In genomic region chr15:89373027-89373761, GRCm38 (mm10) we compare ENCODE assay signal across 8 mouse cellular contexts. TPM values are rescaled to one million over a fixed set of nuclear protein-coding genes. Genes with fewer than 3 reads are reported as not detected.
DNase-seq lines count a peak whose midpoint lies in the region; ATAC-seq and TF ChIP-seq lines count a peak whose summit lies in the region.

No protein-coding gene starts in this region.

- H3K4me2 ChIP-seq in kidney, embryonic 15.5 days, result peak overlapping the region; percentile 95
- H3K4me2 ChIP-seq in limb, embryonic 15.5 days, result peak overlapping the region; percentile 90
- H3K4me2 ChIP-seq in midbrain, postnatal 0 days (ENCODE audit: low read depth, low read length, poor library complexity, severe bottlenecking), result peak overlapping the region; percentile 84

- H3K27ac ChIP-seq in heart, embryonic 10.5 days, result peak overlapping the region; percentile 94
- peak overlapping the region; percentile 97 for H3K27ac ChIP-seq in kidney, embryonic 15.5 days
- peak overlapping the region; percentile 89 for H3K27ac ChIP-seq in limb, embryonic 15.5 days
- H3K27ac ChIP-seq in midbrain, postnatal 0 days (ENCODE audit: low read depth, low read length), result peak overlapping the region; percentile 88

- TF ChIP-seq CTCF in C2C12 (IDR thresholded peaks at IDR 0.05; ENCODE audit: control insufficient read depth, insufficient read depth, insufficient read length), result peak; percentile 95
- peak; percentile 68 for TF ChIP-seq CTCF in midbrain, postnatal 0 days (IDR thresholded peaks at IDR 0.05)

- peaks cover 18% of the 10 kb centered on the region for H3K27me3 ChIP-seq in C2C12 (ENCODE audit: control insufficient read depth, insufficient read depth, insufficient read length)
- peaks cover 25% of the 10 kb centered on the region for H3K27me3 ChIP-seq in heart, embryonic 10.5 days (ENCODE audit: insufficient read depth, poor library complexity, severe bottlenecking)
- peaks cover 25% of the 10 kb centered on the region for H3K27me3 ChIP-seq in kidney, embryonic 15.5 days
- peaks cover 26% of the 10 kb centered on the region for H3K27me3 ChIP-seq in limb, embryonic 15.5 days
- peaks cover 19% of the 10 kb centered on the region for H3K27me3 ChIP-seq in midbrain, postnatal 0 days (ENCODE audit: insufficient read depth, low read length)

- H3K79me3 ChIP-seq in C2C12 (ENCODE audit: low read depth), result peaks cover 13% of the 10 kb centered on the region

- WGBS in heart, embryonic 10.5 days, result 2% methylated on average over 35 of the region's 35 CpGs
- under 1% methylated on average over 35 of the region's 35 CpGs for WGBS in kidney, embryonic 15.5 days
- WGBS in limb, embryonic 15.5 days, result under 1% methylated on average over 35 of the region's 35 CpGs
- WGBS in midbrain, postnatal 0 days, result 2% methylated on average over 35 of the region's 35 CpGs

- peaks cover 35% of the 10 kb centered on the region for H3K4me1 ChIP-seq in heart, embryonic 10.5 days
- H3K4me1 ChIP-seq in kidney, embryonic 15.5 days, result peaks cover 36% of the 10 kb centered on the region
- peaks cover 29% of the 10 kb centered on the region for H3K4me1 ChIP-seq in limb, embryonic 15.5 days
- peaks cover 6% of the 10 kb centered on the region; the same call in 1 of the 2 replicates for H3K4me1 ChIP-seq in midbrain, postnatal 0 days (ENCODE audit: insufficient read depth, low read length)

- peak; percentile 84 for ATAC-seq in erythroblast, adult 5-6 weeks (replicated peaks; ENCODE audit: low FRiP score, poor library complexity, severe bottlenecking)
- peak; percentile 87 for ATAC-seq in kidney, embryonic 15.5 days (replicated peaks; ENCODE audit: low FRiP score)
- peak; percentile 74 for ATAC-seq in limb, embryonic 15.5 days (ENCODE audit: insufficient number of reproducible peaks, low FRiP score, low TSS enrichment, low read depth)
- peak; percentile 80 for ATAC-seq in midbrain, postnatal 0 days (ENCODE audit: low FRiP score)

- peaks cover 47% of the 10 kb centered on the region for H3K36me3 ChIP-seq in C2C12 (ENCODE audit: control insufficient read depth, insufficient read depth)
- peaks cover 46% of the 10 kb centered on the region for H3K36me3 ChIP-seq in heart, embryonic 10.5 days
- H3K36me3 ChIP-seq in kidney, embryonic 15.5 days, result peaks cover 46% of the 10 kb centered on the region
- H3K36me3 ChIP-seq in limb, embryonic 15.5 days, result peaks cover 45% of the 10 kb centered on the region
- H3K36me3 ChIP-seq in midbrain, postnatal 0 days (ENCODE audit: insufficient read depth, low read length), result peaks cover 38% of the 10 kb centered on the region

- H3K4me3 ChIP-seq in C2C12 (ENCODE audit: insufficient read depth, poor library complexity, severe bottlenecking), result peak overlapping the region; percentile 87
- peak overlapping the region; percentile 76 for H3K4me3 ChIP-seq in heart, embryonic 10.5 days
- peak overlapping the region; percentile 69 for H3K4me3 ChIP-seq in kidney, embryonic 15.5 days (replicated peaks)
- H3K4me3 ChIP-seq in limb, embryonic 15.5 days, result peak overlapping the region; percentile 70
- H3K4me3 ChIP-seq in midbrain, postnatal 0 days (ENCODE audit: low read depth, low read length), result peak overlapping the region; percentile 72

- no peaks in the 10 kb centered on the region for H3K9me3 ChIP-seq in heart, embryonic 10.5 days
- no peaks in the 10 kb centered on the region for H3K9me3 ChIP-seq in kidney, embryonic 15.5 days (replicated peaks)
- H3K9me3 ChIP-seq in limb, embryonic 15.5 days, result no peaks in the 10 kb centered on the region
- H3K9me3 ChIP-seq in midbrain, postnatal 0 days (ENCODE audit: low read length), result no peaks in the 10 kb centered on the region

- H3K79me2 ChIP-seq in C2C12 (ENCODE audit: control insufficient read depth, insufficient read depth), result peaks cover 30% of the 10 kb centered on the region

- peak; percentile 91 for DNase-seq in brain, adult 2 months (ENCODE audit: low read depth, low spot score)
- DNase-seq in heart, embryonic 10.5 days (ENCODE audit: low spot score), result peak; percentile 92
- DNase-seq in midbrain, postnatal 0 days (ENCODE audit: low spot score), result peak; percentile 77
- peak; percentile 77 to 87 for DNase-seq in spleen, postnatal 14 days (ENCODE audit: low spot score in 2 of 2)

- peak overlapping the region; percentile 74 for H3ac ChIP-seq in C2C12 (ENCODE audit: control insufficient read depth, insufficient read length, low read depth)

- H3K9ac ChIP-seq in kidney, embryonic 15.5 days, result peak overlapping the region; percentile 79
- peak overlapping the region; percentile 71 for H3K9ac ChIP-seq in limb, embryonic 15.5 days
- H3K9ac ChIP-seq in midbrain, postnatal 0 days (replicated peaks; ENCODE audit: low read length, poor library complexity, severe bottlenecking), result peak overlapping the region; percentile 78

TF ChIP-seq in C2C12, 6 proteins besides CTCF, POLR2A, EP300 and RAD21:
- no peak for TF ChIP-seq MYOG (IDR thresholded peaks at IDR 0.05; ENCODE audit: control insufficient read depth, extremely low read depth, insufficient read length)
- TF ChIP-seq CEBPB (IDR thresholded peaks at IDR 0.05; ENCODE audit: low read depth), result no peak
- TF ChIP-seq MYOD1 (IDR thresholded peaks at IDR 0.05; ENCODE audit: control insufficient read depth, insufficient read length, low read depth), result no peak
- TF ChIP-seq FOSL1 (IDR thresholded peaks at IDR 0.05; ENCODE audit: insufficient read depth, low read length, poor library complexity, severe bottlenecking), result no peak
- TF ChIP-seq MAX (IDR thresholded peaks at IDR 0.05), result no peak
- TF ChIP-seq USF1 (IDR thresholded peaks at IDR 0.05; ENCODE audit: low read depth), result no peak

RNA-seq across cellular contexts. Expression of gene Sco2, which starts 0.5 kb away (rescaled TPM):
- 47.6 TPM for polyA plus RNA-seq in C2C12 (2012; fragmentation: generic; extraction: Trizol)
- 1.3 and 5.2 TPM in 2 replicates for total RNA-seq in erythroblast, adult 5-6 weeks (2015; ENCODE audit: low replicate concordance)
- total RNA-seq in erythroblast, adult 5-6 weeks (2017; ENCODE audit: low replicate concordance), result 0.68 and 2.1 TPM in 2 replicates
- 8.1 TPM in 2 replicates for polyA plus RNA-seq in heart, embryonic 10.5 days (2016; fragmentation: Nextera tagmentation; extraction: Ambion mirVana)
- 7.9 and 8.2 TPM in 2 replicates for polyA plus RNA-seq in kidney, embryonic 15.5 days (2015; fragmentation: Nextera tagmentation; extraction: Ambion mirVana)
- polyA plus RNA-seq in limb, embryonic 15.5 days (2015; fragmentation: Nextera tagmentation; extraction: Ambion mirVana), result 5.5 and 5.6 TPM in 2 replicates
- total RNA-seq in midbrain, postnatal 0 days (2014; rRNA removed), result 24.9 and 36.1 TPM in 2 replicates
- 23.1 and 26.5 TPM in 2 replicates for polyA plus RNA-seq in midbrain, postnatal 0 days (2015; fragmentation: Nextera tagmentation; extraction: Ambion mirVana)

RNA-seq across cellular contexts. Expression of gene Tymp, which starts 3.6 kb away (rescaled TPM):
- polyA plus RNA-seq in C2C12 (2012; fragmentation: generic; extraction: Trizol), result 3.4 TPM
- not detected in 2 replicates for total RNA-seq in erythroblast, adult 5-6 weeks (2015; ENCODE audit: low replicate concordance)
- not detected in 2 replicates for total RNA-seq in erythroblast, adult 5-6 weeks (2017; ENCODE audit: low replicate concordance)
- polyA plus RNA-seq in heart, embryonic 10.5 days (2016; fragmentation: Nextera tagmentation; extraction: Ambion mirVana), result 1.3 and 1.4 TPM in 2 replicates
- polyA plus RNA-seq in kidney, embryonic 15.5 days (2015; fragmentation: Nextera tagmentation; extraction: Ambion mirVana), result 1.3 and 1.4 TPM in 2 replicates
- polyA plus RNA-seq in limb, embryonic 15.5 days (2015; fragmentation: Nextera tagmentation; extraction: Ambion mirVana), result 1.0 and 1.6 TPM in 2 replicates
- 4.6 and 7.0 TPM in 2 replicates for total RNA-seq in midbrain, postnatal 0 days (2014; rRNA removed)
- polyA plus RNA-seq in midbrain, postnatal 0 days (2015; fragmentation: Nextera tagmentation; extraction: Ambion mirVana), result 3.1 and 3.6 TPM in 2 replicates

RNA-seq across cellular contexts. Expression of gene Odf3b, which starts 5.9 kb away (rescaled TPM):
- not detected for polyA plus RNA-seq in C2C12 (2012; fragmentation: generic; extraction: Trizol)
- total RNA-seq in erythroblast, adult 5-6 weeks (2015; ENCODE audit: low replicate concordance), result not detected in 2 replicates
- 2.3 TPM in 1 of 2 replicates, not detected in the other for total RNA-seq in erythroblast, adult 5-6 weeks (2017; ENCODE audit: low replicate concordance)
- 0.31 and 0.38 TPM in 2 replicates for polyA plus RNA-seq in heart, embryonic 10.5 days (2016; fragmentation: Nextera tagmentation; extraction: Ambion mirVana)
- 0.82 and 0.83 TPM in 2 replicates for polyA plus RNA-seq in kidney, embryonic 15.5 days (2015; fragmentation: Nextera tagmentation; extraction: Ambion mirVana)
- 0.42 and 0.56 TPM in 2 replicates for polyA plus RNA-seq in limb, embryonic 15.5 days (2015; fragmentation: Nextera tagmentation; extraction: Ambion mirVana)
- total RNA-seq in midbrain, postnatal 0 days (2014; rRNA removed), result 2.2 and 10.7 TPM in 2 replicates
- 6.7 and 8.6 TPM in 2 replicates for polyA plus RNA-seq in midbrain, postnatal 0 days (2015; fragmentation: Nextera tagmentation; extraction: Ambion mirVana)

RNA-seq across cellular contexts. Expression of gene Klhdc7b, which starts 11.5 kb away (rescaled TPM):
- not detected for polyA plus RNA-seq in C2C12 (2012; fragmentation: generic; extraction: Trizol)
- not detected in 2 replicates for total RNA-seq in erythroblast, adult 5-6 weeks (2015; ENCODE audit: low replicate concordance)
- not detected in 2 replicates for total RNA-seq in erythroblast, adult 5-6 weeks (2017; ENCODE audit: low replicate concordance)
- 0.06 TPM in 1 of 2 replicates, not detected in the other for polyA plus RNA-seq in heart, embryonic 10.5 days (2016; fragmentation: Nextera tagmentation; extraction: Ambion mirVana)
- polyA plus RNA-seq in kidney, embryonic 15.5 days (2015; fragmentation: Nextera tagmentation; extraction: Ambion mirVana), result not detected in 2 replicates
- polyA plus RNA-seq in limb, embryonic 15.5 days (2015; fragmentation: Nextera tagmentation; extraction: Ambion mirVana), result not detected in 2 replicates
- total RNA-seq in midbrain, postnatal 0 days (2014; rRNA removed), result 0.14 and 0.22 TPM in 2 replicates
- not detected in 2 replicates for polyA plus RNA-seq in midbrain, postnatal 0 days (2015; fragmentation: Nextera tagmentation; extraction: Ambion mirVana)

RNA-seq across cellular contexts. Expression of gene Ncaph2, which starts 17.7 kb away (rescaled TPM):
- 185 TPM for polyA plus RNA-seq in C2C12 (2012; fragmentation: generic; extraction: Trizol)
- total RNA-seq in erythroblast, adult 5-6 weeks (2015; ENCODE audit: low replicate concordance), result 30.6 and 48.1 TPM in 2 replicates
- total RNA-seq in erythroblast, adult 5-6 weeks (2017; ENCODE audit: low replicate concordance), result 60.7 and 118 TPM in 2 replicates
- polyA plus RNA-seq in heart, embryonic 10.5 days (2016; fragmentation: Nextera tagmentation; extraction: Ambion mirVana), result 137 and 150 TPM in 2 replicates
- 147 and 155 TPM in 2 replicates for polyA plus RNA-seq in kidney, embryonic 15.5 days (2015; fragmentation: Nextera tagmentation; extraction: Ambion mirVana)
- polyA plus RNA-seq in limb, embryonic 15.5 days (2015; fragmentation: Nextera tagmentation; extraction: Ambion mirVana), result 151 and 161 TPM in 2 replicates
- total RNA-seq in midbrain, postnatal 0 days (2014; rRNA removed), result 87.1 and 88.8 TPM in 2 replicates
- 88.0 and 96.9 TPM in 2 replicates for polyA plus RNA-seq in midbrain, postnatal 0 days (2015; fragmentation: Nextera tagmentation; extraction: Ambion mirVana)

Comparison
In these comparisons a context has a peak if more than half of its experiments do, and no peak if none do; other contexts are left out.
1. Peak in every context shown above with its lines: DNase-seq, ATAC-seq, H3K4me3 ChIP-seq and H3K27ac ChIP-seq.